Mouse (Mus musculus): ENCODE measurements around the gene Tmcc2. TPM values are rescaled to one million over a fixed set of nuclear protein-coding genes. Genes with fewer than 3 reads are reported as not detected.
"Not testable (repeated sequence)": the region's sequence is repeated elsewhere in the genome, so short reads cannot be mapped to it uniquely, and the experiment has no call there.

The Tmcc2 gene
- polyA plus RNA-seq, 2 experiments from 2014 or later = 0.54 to 1.6 TPM

- peak; percentile 59 for ATAC-seq
Observed at GRCm38 (mm10) chr1:132367692-132368506, 23.2 kb downstream of the Tmcc2 start.

DNA sequence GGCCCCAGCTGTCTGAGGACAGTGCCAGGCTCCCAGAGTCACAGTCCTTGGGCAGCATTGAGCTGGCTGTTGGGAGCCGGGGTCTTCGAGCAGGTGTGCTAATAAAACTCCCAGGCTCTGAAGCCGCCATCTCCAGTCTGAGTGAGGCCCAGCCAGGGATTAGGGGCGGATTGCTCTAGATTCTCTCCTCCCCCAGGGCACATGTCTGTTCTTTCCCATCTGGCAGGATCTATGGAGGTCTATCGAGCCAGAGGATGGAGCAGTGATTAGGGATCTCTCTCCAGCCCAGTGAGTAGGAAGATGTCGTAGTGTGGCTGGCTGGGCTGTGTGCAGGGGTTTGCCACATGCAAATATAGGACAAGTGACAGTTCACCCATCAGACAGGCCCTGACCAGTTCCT lies 24.1 kb downstream of the Tmcc2 start:
- no peak for ATAC-seq

DNA sequence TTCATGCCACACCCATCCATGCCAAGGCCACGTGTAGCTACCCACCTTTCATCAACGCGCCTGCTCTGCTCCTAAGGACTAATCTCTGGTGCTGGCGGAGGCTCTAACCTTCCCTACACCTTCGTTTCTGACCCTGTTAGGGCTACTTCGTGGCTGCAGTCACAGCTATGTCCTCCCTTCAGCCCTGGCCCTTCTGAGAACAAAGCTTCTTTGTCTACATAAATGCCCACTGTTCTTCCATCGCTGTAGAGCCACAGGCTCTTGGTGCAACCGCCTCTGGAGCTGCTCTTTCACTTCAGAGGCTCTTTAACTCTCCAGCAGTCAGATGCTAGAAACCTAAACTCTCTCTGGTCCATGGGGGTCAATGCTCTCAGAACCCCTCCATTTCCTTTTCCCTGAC lies 24.8 kb downstream of the Tmcc2 start:
- no peak for ATAC-seq

- ATAC-seq = no peak
Observed at GRCm38 (mm10) chr1:132365645-132366044, 25.4 kb downstream of the Tmcc2 start.

DNA sequence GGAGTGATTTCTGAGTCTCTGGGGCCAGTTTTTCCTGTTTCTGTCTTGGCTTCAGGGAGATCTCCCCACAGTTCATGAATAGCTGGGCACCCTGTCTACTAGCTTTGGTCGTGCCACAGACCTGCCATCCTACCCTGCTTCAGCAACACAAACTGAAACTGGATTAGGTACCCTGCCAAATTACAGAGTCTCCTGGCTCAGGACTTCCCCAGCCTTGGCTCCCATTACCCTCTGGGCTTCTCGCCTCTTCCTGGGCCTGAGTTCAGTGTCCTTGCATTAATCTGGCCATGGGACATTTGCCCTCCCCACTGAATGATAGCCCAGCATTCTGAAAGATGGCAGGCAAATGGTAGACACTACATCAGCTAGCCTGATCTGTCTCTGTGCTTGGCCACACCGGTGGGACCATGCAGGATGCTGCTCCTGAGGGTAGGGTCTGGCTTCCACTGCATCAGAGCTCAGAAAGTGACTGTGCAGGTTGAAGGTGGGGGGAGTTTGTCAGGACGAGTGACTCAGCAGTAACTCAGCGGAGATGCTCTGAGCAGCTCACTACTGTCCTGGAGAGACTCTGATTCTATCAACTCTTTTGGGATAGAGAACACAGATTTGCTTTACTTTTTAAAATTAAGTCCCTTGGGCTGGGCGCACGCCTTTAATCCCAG lies 26.1 kb downstream of the Tmcc2 start:
- ATAC-seq = no peak

- no peak for ATAC-seq
Observed at GRCm38 (mm10) chr1:132364388-132364787, 26.7 kb downstream of the Tmcc2 start.

DNA sequence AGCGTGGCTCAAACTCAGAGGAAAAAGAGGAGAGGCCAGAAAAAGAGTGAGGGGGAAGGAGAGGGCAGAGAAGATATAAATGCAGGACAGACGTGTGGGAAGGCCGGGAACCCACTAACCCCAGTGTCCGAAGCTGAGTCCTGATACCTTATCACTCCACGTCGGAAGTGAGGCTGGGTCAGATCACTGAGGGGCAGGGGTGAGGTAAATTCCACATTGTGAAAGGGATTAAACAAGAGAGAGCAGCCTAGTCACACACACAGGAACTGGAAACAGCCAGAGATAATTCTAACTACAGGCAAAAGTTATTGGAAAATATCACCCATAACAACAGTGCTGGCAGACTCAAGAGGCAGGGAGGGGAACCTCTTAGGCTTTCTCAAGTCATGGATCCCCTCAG lies 29.1 kb downstream of the Tmcc2 start:
- no peak for ATAC-seq

DNA sequence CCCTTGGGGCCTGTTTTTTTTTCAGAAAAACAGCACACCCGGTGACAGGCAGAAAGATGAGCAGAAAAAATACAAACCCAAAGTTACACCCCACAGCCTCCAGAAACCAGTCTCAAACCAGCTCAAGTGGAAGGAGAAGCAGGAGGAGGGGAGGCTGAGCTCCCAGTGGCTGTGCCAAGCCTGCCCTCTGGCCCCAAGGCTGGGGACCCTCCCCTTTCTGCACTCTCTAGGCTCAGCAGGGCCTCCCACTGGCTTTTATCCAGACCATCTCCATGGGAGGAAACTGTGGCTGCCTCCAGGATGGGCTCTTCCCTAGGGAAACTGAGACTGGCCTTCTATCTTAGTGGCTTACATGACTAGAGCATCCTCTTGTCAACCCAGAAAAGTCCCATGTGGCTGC lies 34.2 kb downstream of the Tmcc2 start:
- no peak for ATAC-seq

DNA sequence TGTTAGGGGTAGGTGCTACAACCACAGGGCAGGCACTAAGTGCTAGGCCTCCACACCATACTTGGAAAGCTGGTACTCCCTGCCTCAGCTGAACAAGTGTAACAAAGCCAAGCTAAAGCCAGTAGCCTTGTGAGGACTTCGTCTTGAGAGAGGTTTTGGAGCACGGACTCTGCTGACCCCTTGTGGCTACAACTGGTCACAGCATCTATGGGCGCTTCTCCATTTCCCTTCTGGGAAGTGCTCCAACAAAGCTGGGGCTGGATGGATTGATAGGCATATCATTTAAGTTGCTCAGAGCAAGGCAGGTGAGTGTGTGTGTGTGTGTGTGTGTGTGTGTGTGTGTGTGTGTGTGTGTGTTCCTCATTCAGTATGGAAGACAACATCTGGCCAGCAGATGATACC lies 35.2 kb downstream of the Tmcc2 start:
- ATAC-seq = peak; percentile 84

- no peak for ATAC-seq
Observed at GRCm38 (mm10) chr1:132355162-132355601, 35.9 kb downstream of the Tmcc2 start.

GRCm38 (mm10) chr1:132354234-132354633 lies 36.8 kb downstream of the Tmcc2 start:
- no peak for ATAC-seq

DNA sequence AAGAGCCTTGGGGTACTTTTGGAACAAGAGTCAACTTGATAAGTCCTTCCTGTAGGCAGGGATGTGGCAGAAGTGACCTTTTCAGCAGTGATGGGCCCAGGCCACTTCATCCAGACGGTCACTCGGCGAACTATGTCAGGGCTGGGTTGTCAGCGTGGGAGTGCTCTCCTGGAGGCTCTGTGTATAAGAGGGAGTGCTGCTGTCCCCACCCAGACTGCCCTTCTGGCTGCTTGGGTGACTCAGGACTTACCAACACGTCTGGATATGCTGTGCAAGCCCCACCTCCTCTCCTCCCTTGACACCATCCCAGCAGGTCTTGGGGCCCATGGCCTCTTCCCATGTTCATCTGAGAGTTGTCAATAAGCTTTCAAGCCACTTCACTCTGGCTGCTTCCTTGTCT lies 37.7 kb downstream of the Tmcc2 start:
- no peak for ATAC-seq

GRCm38 (mm10) chr1:132351058-132351457 lies 40.0 kb downstream of the Tmcc2 start:
- ATAC-seq = no peak

- ATAC-seq = not testable (repeated sequence)
Observed at GRCm38 (mm10) chr1:132349601-132350000, 41.5 kb downstream of the Tmcc2 start.

GRCm38 (mm10) chr1:132349049-132349448 lies 42.0 kb downstream of the Tmcc2 start:
- ATAC-seq = not testable (repeated sequence)

DNA sequence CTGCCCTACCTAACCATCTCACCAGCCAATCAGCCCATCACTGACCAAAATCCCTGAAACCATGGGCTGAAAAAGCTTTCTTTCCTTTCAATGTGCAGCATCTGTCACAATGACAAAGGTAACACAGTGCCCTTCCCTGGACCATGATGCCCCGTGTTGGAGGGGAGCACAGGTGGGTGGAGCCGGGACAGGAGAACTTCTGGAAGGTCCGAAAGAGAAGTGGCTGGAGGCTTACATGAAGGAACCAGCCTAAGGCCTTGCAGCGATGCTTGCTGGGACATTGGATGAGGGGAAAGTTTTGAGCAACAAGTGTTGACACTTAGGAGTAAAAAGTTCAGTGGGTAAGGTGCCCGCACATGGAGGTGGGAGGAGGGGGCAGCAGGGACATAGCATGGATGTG lies 42.7 kb downstream of the Tmcc2 start:
- ATAC-seq = no peak

DNA sequence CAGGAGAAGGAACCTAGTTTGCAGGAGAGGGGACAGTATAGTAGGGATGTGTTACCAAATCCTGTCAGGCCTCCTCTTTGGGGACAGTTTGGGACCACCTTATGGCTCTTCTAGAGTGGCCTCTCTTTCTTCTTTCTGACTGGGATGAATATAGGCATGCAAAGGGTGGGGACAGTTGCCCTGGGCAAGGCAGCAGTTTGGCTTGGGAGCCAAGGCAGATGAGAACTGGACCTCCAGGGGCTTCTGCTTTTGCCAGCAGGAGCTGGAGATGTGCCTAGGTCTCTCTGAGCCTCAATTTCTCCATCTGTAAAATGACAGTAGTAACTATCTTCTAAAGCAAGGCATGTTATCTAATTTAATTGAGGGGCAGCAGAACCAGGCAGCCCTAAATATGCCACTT lies 44.1 kb downstream of the Tmcc2 start:
- ATAC-seq = no peak

DNA sequence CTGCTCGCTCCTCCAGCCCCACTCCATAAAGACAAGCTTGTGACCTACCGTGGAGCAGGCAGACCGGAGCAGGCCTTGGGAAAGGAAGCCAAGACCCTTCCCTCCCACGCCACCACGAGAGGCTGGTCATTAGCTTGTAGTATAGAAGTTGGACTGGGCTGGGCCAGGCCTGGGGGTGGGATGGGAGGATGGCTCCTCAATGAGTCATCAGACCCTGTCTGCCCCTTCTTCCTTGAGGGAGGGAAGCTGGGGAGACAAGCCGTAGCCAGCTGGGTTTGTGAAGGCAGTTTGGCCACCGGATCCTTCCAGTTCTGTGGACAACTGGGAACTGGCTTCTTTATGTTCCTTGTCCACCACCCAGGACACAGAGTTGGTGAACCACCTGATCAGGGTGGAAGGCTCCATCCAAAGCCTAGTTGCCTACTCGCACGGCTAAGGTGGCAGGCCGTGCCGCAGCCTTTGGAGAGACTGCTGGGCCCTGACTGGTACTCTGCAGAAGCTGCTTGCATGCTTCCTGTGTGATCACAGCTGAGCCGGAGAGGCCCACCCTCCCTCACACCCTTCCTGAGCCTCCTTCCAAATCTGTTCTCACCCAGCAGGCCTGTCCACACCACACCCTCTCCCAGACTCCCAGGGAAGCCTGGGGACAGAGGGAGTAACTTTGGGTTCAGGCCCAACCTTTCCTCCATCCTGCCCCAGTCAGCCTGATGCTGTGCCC lies 44.8 kb downstream of the Tmcc2 start:
- ATAC-seq = no peak

- ATAC-seq = no peak
Observed at GRCm38 (mm10) chr1:132345514-132345913, 45.6 kb downstream of the Tmcc2 start.

GRCm38 (mm10) chr1:132343656-132344055 lies 47.4 kb downstream of the Tmcc2 start:
- ATAC-seq = no peak

DNA sequence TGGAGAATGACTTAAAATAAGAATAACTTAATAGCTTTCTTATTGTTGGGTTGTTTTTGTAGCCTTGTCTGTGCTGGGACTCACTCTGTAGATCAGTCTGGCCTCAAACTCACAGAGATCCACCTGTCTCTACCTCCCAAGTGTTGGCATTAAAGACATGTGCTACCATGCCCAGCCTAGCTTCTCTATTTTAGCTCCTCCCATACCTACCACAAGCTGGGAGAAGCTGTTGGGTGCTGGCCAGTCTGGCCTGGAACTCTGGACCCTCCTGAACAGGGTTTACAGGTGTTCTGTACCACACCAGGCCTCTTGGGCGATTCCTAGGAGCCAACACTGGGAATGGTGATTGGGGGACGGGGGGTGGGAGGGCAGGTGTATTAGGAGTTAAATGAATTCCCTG lies 47.9 kb downstream of the Tmcc2 start:
- no peak for ATAC-seq

DNA sequence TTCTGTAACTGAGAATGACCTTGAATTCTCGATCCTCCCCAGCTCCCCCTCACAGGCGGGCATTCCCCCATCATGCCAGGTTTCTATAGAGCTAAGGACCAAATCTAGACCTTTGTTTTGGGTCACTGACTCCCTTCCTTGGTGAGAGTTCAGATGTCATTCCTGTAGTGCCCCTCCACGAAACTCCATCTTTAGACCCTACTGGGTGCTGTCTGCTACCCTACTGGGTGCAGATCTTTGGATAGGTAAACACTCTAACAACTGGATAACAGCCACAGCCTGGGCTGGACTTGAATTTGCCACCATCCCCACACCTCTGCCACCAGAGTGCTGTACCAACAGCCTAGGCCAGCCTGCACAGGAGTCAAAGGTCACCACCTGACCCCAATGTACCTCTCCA lies 48.6 kb downstream of the Tmcc2 start:
- no peak for ATAC-seq

GRCm38 (mm10) chr1:132341731-132342501 lies 49.2 kb downstream of the Tmcc2 start:
- ATAC-seq = peak; percentile 98

All from activated CD4-positive, CD25-positive, alpha-beta regulatory T cell, adult 4 months (primary cell).